Mouse (Mus musculus): ENCODE data around the gene Mov10.

DNA sequence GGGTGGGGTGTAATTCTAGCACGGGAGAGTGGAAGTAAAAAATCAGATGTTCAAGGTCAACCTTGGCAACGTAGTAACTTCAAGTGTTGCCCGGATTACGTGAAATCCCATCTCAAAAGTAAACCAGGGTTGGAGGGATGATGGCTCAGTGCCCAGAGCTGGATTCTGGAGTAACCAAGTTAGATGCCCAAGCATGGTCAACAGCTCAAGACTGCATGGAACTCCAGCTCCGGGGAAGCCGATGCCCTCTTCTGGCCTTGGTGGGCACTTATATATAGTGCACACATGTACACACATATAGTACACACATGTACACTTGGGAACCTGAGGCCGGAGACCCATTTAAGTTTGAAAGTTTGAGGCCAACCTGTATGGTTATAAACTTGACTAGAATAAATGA lies 2.2 kb downstream of the Mov10 start:
- TF ChIP-seq CTCF (IDR thresholded peaks at IDR 0.05; ENCODE audit: low read depth, low read length) (no peak), POLR2A (IDR thresholded peaks at IDR 0.05; ENCODE audit: extremely low read depth, insufficient read depth, low read length) (no peak)
